Mouse (Mus musculus): ENCODE measurements around the gene Coa4.
A peak's percentile ranks its signal among the peaks of the same experiment; 100 is the strongest.
"Not testable (repeated sequence)": the region's sequence is repeated elsewhere in the genome, so short reads cannot be mapped to it uniquely, and the experiment has no call there.

Gene Coa4

DNA sequence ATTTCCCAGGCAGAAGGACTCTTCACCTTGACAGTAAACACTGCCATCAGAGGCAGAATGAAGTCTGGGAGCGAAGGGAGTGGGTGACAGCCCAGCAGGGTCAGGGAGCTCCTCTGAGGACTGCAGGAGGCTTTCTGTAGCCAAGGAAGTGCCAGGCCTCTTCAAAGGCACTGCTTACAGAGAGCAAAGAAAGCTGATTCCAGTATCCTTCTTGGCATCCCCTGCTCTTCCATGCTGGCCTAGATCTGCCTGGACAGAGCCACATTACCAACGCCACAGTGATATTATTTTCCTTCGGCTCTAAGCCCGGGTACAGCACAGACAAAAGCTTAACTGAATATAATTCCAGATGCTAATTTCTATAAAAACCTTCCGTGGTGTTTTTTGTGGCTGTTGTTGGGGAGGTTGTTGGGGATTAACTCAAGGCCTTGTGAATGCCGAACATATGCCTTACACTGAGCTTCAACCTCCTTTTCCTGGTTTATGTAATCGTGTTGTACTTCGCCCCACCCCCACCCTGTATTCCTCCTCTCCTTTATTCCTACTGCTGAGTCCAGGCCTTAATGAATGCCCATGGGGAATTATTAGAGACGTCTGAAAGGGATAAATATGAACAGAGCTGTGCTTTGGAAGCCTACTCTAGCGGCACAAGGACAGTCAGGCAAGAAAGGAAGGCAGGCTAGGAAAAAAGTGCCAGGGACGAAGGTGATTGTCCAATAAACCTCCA lies 25.2 kb downstream of the Coa4 start:
- DNase-seq, result no peak

DNA sequence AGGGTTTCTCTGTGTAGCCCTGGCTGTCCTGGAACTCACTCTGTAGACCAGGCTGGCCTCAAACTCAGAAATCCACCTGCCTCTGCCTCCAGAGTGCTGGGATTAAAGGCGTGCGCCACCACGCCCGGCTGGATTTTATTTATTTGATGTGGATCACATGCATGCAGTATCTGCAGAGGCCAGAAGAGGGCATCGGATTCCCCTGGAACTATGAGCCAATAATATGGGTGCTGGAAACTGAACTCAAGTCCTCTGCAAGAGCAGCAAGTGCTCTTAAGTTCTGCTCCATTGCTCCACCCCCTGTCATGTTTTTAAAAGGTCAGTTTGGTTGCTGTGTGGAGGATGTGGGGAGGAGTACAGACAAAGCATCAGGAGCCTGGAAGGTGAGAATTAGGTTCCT lies 30.4 kb downstream of the Coa4 start:
- not testable (repeated sequence) for DNase-seq

DNA sequence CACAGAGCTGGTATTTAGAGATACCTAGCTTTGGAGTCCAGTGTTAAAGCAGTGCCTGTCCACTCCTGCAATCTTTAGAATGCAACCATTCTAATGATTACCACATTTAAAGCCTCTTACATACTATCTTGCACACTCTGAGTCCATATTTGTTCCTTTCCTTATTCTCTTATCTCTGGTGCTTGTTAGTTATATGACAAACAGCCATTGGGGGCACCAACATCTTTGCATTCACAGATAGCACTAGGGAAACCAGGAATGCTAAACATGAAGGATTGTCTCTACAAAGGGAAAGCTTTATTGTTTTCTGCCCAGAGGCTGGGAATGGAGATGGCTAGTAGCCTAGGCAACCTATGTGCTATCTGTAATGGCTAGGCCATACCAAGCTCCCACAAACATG lies 33.0 kb downstream of the Coa4 start:
- no peak for DNase-seq

DNA sequence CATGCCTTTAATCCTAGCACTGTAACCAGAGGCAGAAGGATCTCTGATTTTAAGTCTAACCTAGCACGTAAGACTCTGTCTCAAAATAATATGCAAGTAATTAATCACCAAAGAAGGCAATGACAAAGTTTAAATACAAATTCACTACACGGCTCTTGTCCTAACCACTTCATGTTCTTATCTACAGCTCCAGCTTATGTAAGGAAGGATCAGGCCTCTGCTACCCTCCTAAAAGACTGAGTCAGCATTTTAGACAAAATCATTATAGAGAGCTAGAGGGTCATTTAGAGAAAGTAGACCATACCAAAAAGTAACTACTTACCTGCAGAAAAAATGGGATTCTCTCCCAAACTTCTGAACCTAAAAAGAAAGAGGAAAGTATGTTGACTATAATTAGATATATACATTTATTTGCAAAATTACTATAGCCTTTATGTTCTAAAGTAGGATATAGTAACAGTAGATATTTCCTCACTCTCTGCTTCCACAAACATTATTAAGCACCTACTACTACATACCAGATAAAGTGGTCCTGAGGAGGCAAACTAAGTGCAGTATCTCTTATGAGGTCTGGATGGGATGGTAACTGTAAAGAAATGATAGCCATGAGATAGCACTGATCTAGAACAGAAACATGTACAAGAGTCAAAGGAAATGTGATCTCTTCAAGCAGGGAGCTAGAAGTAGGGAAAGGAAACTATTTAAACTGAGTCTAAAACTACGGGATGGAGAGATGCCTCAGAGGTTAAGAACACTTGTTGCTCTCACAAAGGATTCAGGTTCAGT lies 34.3 kb downstream of the Coa4 start:
- DNase-seq, result no peak

DNA sequence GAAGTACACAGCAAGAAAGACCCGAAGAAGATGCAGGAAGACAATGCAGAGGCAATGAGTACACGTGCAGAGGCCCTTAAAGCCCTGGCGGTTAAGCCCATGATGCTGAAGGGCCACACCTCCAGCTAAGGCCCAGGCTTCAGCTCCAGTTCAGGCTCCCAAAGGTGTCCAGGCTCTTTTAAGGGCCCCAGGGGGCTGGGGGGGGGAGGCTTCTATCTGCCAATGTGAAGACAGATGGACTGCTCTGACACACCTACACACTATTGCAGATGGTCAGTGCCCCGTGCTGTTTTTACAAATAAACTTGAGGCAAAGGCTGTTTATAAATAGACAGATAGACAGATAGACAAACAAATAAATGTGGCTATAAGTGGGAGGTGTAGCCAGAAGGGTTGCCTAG lies 35.2 kb downstream of the Coa4 start:
- DNase-seq, result no peak

DNA sequence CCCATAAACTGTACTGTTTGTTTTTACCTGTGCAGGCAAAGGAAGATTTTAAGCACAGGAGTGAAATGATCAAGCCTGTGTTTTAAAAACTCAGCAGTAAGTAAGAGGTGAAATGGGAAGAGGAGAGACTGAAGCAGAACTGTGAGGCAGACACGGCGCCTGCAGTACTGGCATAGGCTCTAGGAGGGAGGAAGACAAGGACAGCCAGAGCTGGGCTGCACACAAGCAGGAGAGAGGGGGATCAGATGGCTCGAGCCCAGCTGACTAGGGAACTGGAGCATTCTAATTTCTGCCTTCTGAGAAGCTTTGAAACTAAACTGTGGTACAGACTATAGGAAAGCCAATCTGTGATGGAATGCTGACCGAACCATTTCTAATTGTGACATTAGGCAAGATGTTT lies 35.8 kb downstream of the Coa4 start:
- no peak for DNase-seq

DNA sequence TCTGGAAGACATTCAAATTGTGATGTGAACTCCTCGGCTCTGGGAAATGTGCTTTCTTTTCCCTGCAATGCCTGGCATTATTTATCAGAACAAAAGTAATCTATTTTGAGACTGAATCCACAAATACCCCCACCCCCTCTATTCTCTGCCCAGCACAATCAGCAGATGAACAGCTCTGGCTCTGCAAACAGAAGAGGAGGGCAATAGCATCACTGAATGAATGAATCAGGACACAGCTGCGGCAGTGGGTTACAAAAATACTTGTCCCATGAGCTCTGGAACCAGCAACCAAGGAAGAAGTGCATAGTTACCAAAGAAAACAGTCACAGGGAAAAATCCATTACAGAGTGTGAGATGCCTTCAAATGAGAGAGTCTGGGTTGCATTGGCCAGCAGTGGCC lies 41.9 kb downstream of the Coa4 start:
- DNase-seq, result no peak

DNA sequence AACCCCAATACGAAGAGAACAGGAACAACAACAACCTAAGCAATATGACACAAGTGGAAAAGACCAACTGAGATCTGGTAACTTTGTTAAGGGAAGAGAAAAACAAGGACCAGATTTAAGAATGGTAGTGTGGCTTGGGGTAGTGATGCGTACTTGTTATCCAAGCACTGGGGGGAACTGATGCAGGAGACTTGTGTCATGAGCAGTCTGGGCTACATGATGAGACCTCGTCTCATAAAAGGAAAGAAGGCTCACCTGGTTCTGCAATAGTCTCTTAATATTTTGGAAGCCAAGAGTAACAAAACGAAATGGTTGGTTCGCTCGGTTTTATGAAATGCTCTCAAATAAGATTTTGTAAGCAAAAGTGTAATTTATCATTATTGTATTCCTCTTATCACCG lies 45.4 kb downstream of the Coa4 start:
- no peak for DNase-seq

DNA sequence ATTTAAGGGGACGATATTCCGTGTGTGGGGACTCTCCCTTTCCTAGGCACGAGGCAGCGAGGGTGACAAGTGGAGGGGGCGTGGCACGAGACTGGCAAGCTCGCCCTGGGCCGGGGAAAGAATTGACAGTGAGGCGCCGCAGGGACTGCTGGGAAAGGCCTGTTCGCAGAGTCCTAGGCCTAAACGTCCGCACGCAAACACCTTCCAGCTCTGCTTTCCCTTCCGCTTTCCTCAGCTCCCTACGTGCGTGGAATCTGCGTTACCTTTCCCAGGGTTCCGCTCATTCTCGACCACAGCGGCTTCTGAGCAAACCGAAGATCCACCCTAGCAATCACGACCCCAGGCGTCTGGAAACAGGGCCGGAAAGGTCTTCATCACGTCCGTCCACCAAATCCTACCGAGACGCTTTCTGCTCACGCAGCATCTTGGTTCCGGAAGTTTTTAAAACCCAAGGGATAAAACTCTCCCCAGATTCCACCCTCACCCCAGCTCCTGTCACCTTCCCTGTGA lies 45.9 kb downstream of the Coa4 start:
- DNase-seq, result peak; percentile 73 to 83

DNA sequence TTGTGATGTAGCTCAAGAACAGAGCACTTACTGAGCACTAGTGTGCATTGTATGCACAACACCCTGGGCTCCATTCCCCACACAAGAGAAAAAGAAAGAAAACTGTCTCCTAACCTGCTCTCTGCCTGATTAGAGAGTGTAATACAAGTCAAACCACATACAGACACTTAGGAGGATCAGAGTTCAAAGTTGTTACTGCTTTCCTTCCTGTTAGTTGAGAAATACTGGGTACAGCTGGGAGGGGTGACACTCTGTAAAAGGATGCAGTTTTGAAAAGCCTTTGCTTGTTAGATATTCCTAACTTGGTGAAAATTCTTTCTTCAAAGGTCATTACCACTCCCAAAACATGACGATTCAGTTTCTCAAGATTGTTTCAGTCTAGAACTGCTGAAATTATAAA lies 52.9 kb downstream of the Coa4 start:
- DNase-seq, result no peak
